Mouse (Mus musculus) testis, adult 2 months (tissue): ENCODE results near the gene Pcx. TPM values are rescaled to one million over a fixed set of nuclear protein-coding genes. Genes with fewer than 3 reads are reported as not detected.
"Not testable (repeated sequence)": the region's sequence is repeated elsewhere in the genome, so short reads cannot be mapped to it uniquely, and the experiment has no call there.

Experiments used
- H3K27ac ChIP-seq: fragments of 200-500 bp; 2 replicates; pipeline ENCODE4 v1.5.1; 2012; ENCODE audit warnings: low read depth, low read length; ENCODE audit not compliant: control insufficient read depth, insufficient read depth
- H3K27me3 ChIP-seq: fragments of 200-500 bp; 2 replicates; pipeline ENCODE4 v1.6.1; 2012; ENCODE audit warnings: mild to moderate bottlenecking, low read length, moderate library complexity; ENCODE audit not compliant: control insufficient read depth, insufficient read depth
- H3K36me3 ChIP-seq: fragments of 200-500 bp; 2 replicates; pipeline ENCODE4 v1.6.1; 2012; ENCODE audit warnings: mild to moderate bottlenecking, low read length; ENCODE audit not compliant: control insufficient read depth, insufficient read depth
- H3K4me1 ChIP-seq: fragments of 200-500 bp; 2 replicates; pipeline ENCODE4 v1.6.1; 2012; ENCODE audit warnings: low read length; ENCODE audit not compliant: control insufficient read depth, insufficient read depth
- H3K4me3 ChIP-seq: fragments of 200-500 bp; 2 replicates; pipeline ENCODE4 v1.5.1; 2012; ENCODE audit warnings: low read depth, mild to moderate bottlenecking, low read length, moderate library complexity, mixed read lengths; ENCODE audit not compliant: control insufficient read depth
- CTCF ChIP-seq: fragments of 200-500 bp; IDR thresholded peaks from 2 replicates; pipeline ENCODE4 v1.5.1; 2012; ENCODE audit warnings: low read depth, mild to moderate bottlenecking, inconsistent platforms, low read length, moderate library complexity; ENCODE audit not compliant: control insufficient read depth, insufficient read depth, insufficient replicate concordance
- POLR2A ChIP-seq: fragments of 200-500 bp; IDR thresholded peaks from 2 replicates; pipeline ENCODE4 v1.6.1; 2012; ENCODE audit warnings: low read depth, mild to moderate bottlenecking, inconsistent platforms, low read length, moderate library complexity; ENCODE audit not compliant: control insufficient read depth
- polyA plus RNA-seq: library from polyadenylated mRNA; depleted of rRNA; stranded (reverse); fragments of >200 nt; gene quantifications from 2 replicates; pipeline ENCODE4 v1.2.3, GENCODE M21; 2012

Pcx gene
- polyA plus RNA-seq, 1 experiment = 14.3 TPM

DNA sequence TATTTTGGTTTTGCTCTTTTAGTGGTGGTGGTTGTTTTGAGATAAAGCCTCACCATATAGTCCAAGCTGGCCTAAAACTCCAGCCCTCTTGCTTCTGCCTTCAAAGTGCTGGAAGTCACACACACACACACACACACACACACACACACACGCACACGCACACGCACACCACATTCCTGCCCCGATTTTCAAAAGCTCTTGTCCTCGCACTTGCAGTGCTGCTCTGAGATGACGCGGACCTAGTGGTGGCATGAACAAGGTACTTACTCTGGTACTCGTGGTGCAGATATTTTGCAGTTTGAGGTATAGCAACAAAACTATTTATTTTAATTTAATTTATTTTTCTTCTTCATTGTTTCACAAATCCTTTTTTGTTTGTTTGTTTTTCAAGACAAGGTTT lies 62.2 kb downstream of the Pcx start:
- no peak overlapping the region for H3K27ac ChIP-seq
- TF ChIP-seq CTCF = no peak
- TF ChIP-seq POLR2A = no peak
- no peak overlapping the region for H3K4me3 ChIP-seq
- H3K36me3 ChIP-seq = no peaks in the 10 kb centered on the region
- no peaks in the 10 kb centered on the region for H3K27me3 ChIP-seq
- no peaks in the 10 kb centered on the region for H3K4me1 ChIP-seq

DNA sequence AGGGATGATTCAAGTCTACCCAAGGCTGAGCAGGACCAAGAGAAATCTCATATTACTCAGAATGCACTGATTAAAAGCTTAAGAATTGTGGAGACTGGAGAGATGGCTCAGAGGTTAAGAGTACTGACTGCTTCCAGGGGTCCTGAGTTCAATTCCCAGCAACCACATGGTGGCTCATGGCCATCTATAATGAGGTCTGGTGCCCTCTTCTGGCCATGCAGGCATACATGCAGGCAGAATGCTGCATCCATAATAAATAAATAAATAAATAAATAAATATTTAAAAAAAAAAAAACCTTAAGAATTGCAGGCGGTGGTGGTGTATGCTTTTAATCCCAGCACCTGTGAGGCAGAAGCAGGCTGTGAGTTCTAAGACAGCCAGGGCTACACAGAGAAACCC lies 63.0 kb downstream of the Pcx start:
- H3K36me3 ChIP-seq = no peaks in the 10 kb centered on the region
- TF ChIP-seq CTCF = no peak
- no peak for TF ChIP-seq POLR2A
- H3K4me1 ChIP-seq = no peaks in the 10 kb centered on the region
- H3K4me3 ChIP-seq = no peak overlapping the region
- H3K27me3 ChIP-seq = no peaks in the 10 kb centered on the region
- H3K27ac ChIP-seq = no peak overlapping the region

DNA sequence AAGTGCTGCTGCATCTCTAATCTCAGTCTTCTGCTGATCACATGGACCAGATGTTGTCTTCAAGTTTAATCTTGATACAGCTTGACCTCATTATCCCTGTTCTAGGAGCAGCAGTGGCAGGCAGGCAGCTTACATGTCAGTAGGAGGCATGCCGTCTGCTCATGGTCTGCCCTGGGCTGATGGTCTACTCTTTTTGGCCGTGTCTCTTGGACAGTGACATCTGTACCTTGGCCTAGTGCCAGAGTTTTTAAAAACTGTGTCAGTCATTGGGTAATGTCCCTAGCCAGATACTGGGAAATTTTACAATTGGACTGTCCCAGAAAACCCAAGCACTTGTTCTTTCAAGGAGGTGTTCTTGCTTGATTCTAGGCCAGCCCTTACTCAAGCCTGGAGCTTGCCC lies 68.5 kb downstream of the Pcx start:
- H3K27ac ChIP-seq = no peak overlapping the region
- TF ChIP-seq POLR2A = no peak
- TF ChIP-seq CTCF = no peak
- no peaks in the 10 kb centered on the region for H3K4me1 ChIP-seq
- no peak overlapping the region for H3K4me3 ChIP-seq
- H3K27me3 ChIP-seq = no peaks in the 10 kb centered on the region
- H3K36me3 ChIP-seq = no peaks in the 10 kb centered on the region

DNA sequence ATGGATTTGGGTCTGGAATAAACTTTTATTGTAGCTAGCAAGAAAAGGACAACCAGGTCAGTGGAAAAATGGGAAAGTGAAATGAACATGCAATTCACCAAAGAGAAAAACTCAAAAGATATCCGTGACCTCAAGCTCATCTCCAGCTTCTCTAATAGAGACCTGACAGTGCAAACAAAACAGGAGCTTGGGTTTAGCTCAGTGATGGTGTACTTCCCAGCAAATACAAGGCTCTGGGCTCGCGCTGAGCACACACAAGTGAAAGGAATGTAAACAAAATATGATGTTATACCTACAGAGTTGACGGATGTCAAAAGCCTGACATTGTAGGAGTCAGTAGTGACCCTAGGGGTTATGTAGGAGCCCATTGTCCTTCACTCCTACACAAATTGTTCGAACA lies 69.0 kb downstream of the Pcx start:
- Histone ChIP-seq H3K27ac (no peak overlapping the region), H3K4me3 (no peak overlapping the region), H3K36me3 (no peaks in the 10 kb centered on the region), H3K4me1 (no peaks in the 10 kb centered on the region), H3K27me3 (no peaks in the 10 kb centered on the region)
- TF ChIP-seq POLR2A (no peak), CTCF (no peak)

DNA sequence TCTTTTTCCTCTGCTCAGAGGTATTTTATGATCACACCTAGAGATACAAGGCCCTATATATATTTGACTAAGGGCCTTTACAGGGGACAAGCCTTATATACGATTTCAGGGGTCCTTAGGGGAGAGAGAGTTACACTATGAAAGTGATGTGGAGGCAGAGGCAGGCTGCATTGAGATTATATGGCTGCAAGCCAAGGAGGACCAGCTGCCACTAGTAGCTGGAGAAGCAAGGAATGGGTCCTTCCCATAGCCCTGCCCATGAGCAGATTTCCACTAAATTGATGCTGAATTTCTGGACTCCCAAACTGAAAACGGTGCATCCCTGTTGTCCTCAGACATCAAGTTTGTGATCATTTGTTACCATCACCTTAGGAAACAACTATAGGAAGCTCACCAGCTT lies 73.6 kb downstream of the Pcx start:
- H3K27me3 ChIP-seq = no peaks in the 10 kb centered on the region
- H3K4me3 ChIP-seq = no peak overlapping the region
- TF ChIP-seq POLR2A = no peak
- no peak for TF ChIP-seq CTCF
- no peaks in the 10 kb centered on the region for H3K4me1 ChIP-seq
- no peak overlapping the region for H3K27ac ChIP-seq
- H3K36me3 ChIP-seq = no peaks in the 10 kb centered on the region

DNA sequence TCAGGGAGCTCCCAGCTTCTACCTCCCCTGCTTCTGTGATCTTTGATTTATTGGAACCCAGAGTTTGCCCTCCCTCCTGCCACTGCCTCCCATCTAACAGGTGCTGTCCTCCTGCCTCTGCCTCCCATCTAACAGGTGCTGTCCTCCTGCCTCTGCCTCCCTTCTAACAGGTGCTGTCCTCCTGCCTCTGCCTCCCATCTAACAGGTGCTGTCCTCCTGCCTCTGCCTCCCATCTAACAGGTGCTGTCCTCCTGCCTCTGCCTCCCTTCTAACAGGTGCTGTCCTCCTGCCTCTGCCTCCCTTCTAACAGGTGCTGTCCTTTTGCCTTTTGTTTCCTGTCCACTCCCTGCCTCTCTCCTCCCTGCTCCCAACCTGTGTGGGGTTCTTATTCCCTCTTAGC lies 76.5 kb downstream of the Pcx start:
- H3K36me3 ChIP-seq, H3K27me3 ChIP-seq, H3K27ac ChIP-seq, H3K4me3 ChIP-seq, H3K4me1 ChIP-seq: not testable (repeated sequence)

DNA sequence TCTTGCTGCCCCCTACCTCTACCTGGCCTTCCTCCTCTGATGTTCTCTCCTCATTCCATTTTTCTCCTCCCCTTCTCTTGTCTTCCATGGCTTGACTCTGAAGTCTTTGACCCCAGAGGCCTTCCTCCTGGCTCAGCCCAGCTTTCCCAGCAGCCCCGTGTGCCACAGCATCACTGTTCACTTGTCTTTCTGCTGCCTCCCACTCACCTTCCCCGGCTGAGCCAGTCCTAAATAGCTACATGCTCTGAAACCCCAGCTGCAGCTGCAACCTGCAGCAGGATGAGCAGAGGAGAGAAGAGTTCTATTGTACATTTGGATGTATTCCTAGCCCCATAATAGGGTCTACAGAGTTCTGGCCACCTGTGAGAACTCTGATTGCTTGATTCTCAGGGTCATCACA lies 77.2 kb downstream of the Pcx start:
- H3K4me1 ChIP-seq = no peaks in the 10 kb centered on the region
- H3K27me3 ChIP-seq = no peaks in the 10 kb centered on the region
- H3K4me3 ChIP-seq = no peak overlapping the region
- TF ChIP-seq CTCF (no peak), POLR2A (no peak)
- no peak overlapping the region for H3K27ac ChIP-seq
- H3K36me3 ChIP-seq = no peaks in the 10 kb centered on the region

DNA sequence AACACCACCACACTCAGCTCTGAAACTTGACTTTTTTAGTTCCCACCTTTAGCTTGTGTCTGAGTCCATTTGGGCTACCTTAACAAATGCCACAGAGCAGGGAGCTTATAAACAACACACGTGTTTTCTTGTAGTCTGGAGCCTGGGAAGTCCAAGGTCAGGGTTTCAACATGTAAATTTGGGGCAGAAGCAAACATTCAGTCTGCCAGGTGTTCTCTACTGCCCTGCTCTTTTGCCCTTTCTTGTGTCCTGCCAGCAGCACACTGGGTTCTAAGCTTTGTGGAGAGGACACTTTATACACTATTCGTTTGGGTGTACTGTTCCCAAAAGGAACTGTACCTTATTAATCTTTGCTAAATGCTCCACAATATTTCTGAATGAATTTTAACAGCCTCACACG lies 78.2 kb downstream of the Pcx start:
- Histone ChIP-seq H3K27me3 (no peaks in the 10 kb centered on the region), H3K4me1 (no peaks in the 10 kb centered on the region), H3K4me3 (no peak overlapping the region), H3K27ac (no peak overlapping the region), H3K36me3 (no peaks in the 10 kb centered on the region)
- TF ChIP-seq CTCF (no peak), POLR2A (no peak)
